Mouse (Mus musculus): ENCODE results near the gene Synj2. TPM values are rescaled to one million over a fixed set of nuclear protein-coding genes. Genes with fewer than 3 reads are reported as not detected.

Synj2 gene
- total RNA-seq, 2 experiments from 2014 or later: 1.8 to 2.0 TPM

GRCm38 (mm10) chr17:5968562-5968961 is 27.5 kb downstream of the Synj2 start:
- ATAC-seq (replicated peaks; ENCODE audit: low FRiP score, low TSS enrichment, poor library complexity, severe bottlenecking): no peak

GRCm38 (mm10) chr17:5969246-5969645 is 28.2 kb downstream of the Synj2 start:
- no peak for ATAC-seq (replicated peaks; ENCODE audit: low FRiP score, low TSS enrichment, poor library complexity, severe bottlenecking)

GRCm38 (mm10) chr17:5970298-5970821 is 29.3 kb downstream of the Synj2 start:
- no peak for ATAC-seq (replicated peaks; ENCODE audit: low FRiP score, low TSS enrichment, poor library complexity, severe bottlenecking)

GRCm38 (mm10) chr17:5973536-5973935 is 32.5 kb downstream of the Synj2 start:
- ATAC-seq (replicated peaks; ENCODE audit: low FRiP score, low TSS enrichment, poor library complexity, severe bottlenecking): no peak

GRCm38 (mm10) chr17:5975099-5975977 is 34.3 kb downstream of the Synj2 start:
- peak; percentile 70 for ATAC-seq (replicated peaks; ENCODE audit: low FRiP score, low TSS enrichment, poor library complexity, severe bottlenecking)

- no peak for ATAC-seq (replicated peaks; ENCODE audit: low FRiP score, low TSS enrichment, poor library complexity, severe bottlenecking)
These were observed 35.4 kb downstream of the Synj2 start for GRCm38 (mm10) chr17:5976221-5977055.

- ATAC-seq (replicated peaks; ENCODE audit: low FRiP score, low TSS enrichment, poor library complexity, severe bottlenecking): 0 out of 2 replicates have a peak, but pooled peaks have one; percentile 38
These were observed 36.2 kb downstream of the Synj2 start for GRCm38 (mm10) chr17:5977056-5977920.

GRCm38 (mm10) chr17:5977921-5978504 is 36.9 kb downstream of the Synj2 start:
- no peak for ATAC-seq (replicated peaks; ENCODE audit: low FRiP score, low TSS enrichment, poor library complexity, severe bottlenecking)

GRCm38 (mm10) chr17:5978505-5979077 is 37.5 kb downstream of the Synj2 start:
- no peak for ATAC-seq (replicated peaks; ENCODE audit: low FRiP score, low TSS enrichment, poor library complexity, severe bottlenecking)

GRCm38 (mm10) chr17:5980860-5981259 is 39.8 kb downstream of the Synj2 start:
- no peak for ATAC-seq (replicated peaks; ENCODE audit: low FRiP score, low TSS enrichment, poor library complexity, severe bottlenecking)

- no peak for ATAC-seq (replicated peaks; ENCODE audit: low FRiP score, low TSS enrichment, poor library complexity, severe bottlenecking)
These were observed 42.1 kb downstream of the Synj2 start for GRCm38 (mm10) chr17:5983150-5983549.

GRCm38 (mm10) chr17:5983901-5984300 is 42.8 kb downstream of the Synj2 start:
- no peak for ATAC-seq (replicated peaks; ENCODE audit: low FRiP score, low TSS enrichment, poor library complexity, severe bottlenecking)

GRCm38 (mm10) chr17:5984700-5985231 is 43.7 kb downstream of the Synj2 start:
- ATAC-seq (replicated peaks; ENCODE audit: low FRiP score, low TSS enrichment, poor library complexity, severe bottlenecking): peak; percentile 44

- no peak for ATAC-seq (replicated peaks; ENCODE audit: low FRiP score, low TSS enrichment, poor library complexity, severe bottlenecking)
These were observed 44.2 kb downstream of the Synj2 start for GRCm38 (mm10) chr17:5985271-5985670.

- ATAC-seq (replicated peaks; ENCODE audit: low FRiP score, low TSS enrichment, poor library complexity, severe bottlenecking): no peak
These were observed 46.4 kb downstream of the Synj2 start for GRCm38 (mm10) chr17:5987271-5988056.

- no peak for ATAC-seq (replicated peaks; ENCODE audit: low FRiP score, low TSS enrichment, poor library complexity, severe bottlenecking)
These were observed 47.0 kb downstream of the Synj2 start for GRCm38 (mm10) chr17:5988102-5988501.

GRCm38 (mm10) chr17:5992866-5993580 is 51.9 kb downstream of the Synj2 start:
- ATAC-seq (replicated peaks; ENCODE audit: low FRiP score, low TSS enrichment, poor library complexity, severe bottlenecking): no peak

All from megakaryocyte-erythroid progenitor cell, adult 5-6 weeks (primary cell).